Mouse (Mus musculus): Measurements from ENCODE around the gene D130052B06Rik. TPM values are rescaled to one million over a fixed set of nuclear protein-coding genes. Genes with fewer than 3 reads are reported as not detected.

D130052B06Rik gene
- polyA plus RNA-seq, 1 experiment from 2014 or later, result not detected

- H3K27ac ChIP-seq, result no peak overlapping the region
- H3K36me3 ChIP-seq, result no peaks in the 10 kb centered on the region
- no peak for ATAC-seq (ENCODE audit: borderline replicate concordance, extremely low read depth, low FRiP score, low TSS enrichment)
- no peak overlapping the region for H3K4me3 ChIP-seq
- no peak overlapping the region for H3K9ac ChIP-seq
- no peaks in the 10 kb centered on the region for H3K4me1 ChIP-seq
- H3K9me3 ChIP-seq, result no peaks in the 10 kb centered on the region
- no peak overlapping the region for H3K4me2 ChIP-seq
- H3K27me3 ChIP-seq, result no peaks in the 10 kb centered on the region
- 52% methylated on average over 6 of the region's 6 CpGs for WGBS
These were observed 69.3 kb downstream of the D130052B06Rik start for GRCm38 (mm10) chr11:33668376-33668775.

GRCm38 (mm10) chr11:33670105-33670965, 71.2 kb downstream of the D130052B06Rik start:
- Histone ChIP-seq H3K9me3 (no peaks in the 10 kb centered on the region), H3K36me3 (no peaks in the 10 kb centered on the region), H3K4me2 (no peak overlapping the region), H3K4me3 (no peak overlapping the region), H3K27me3 (no peaks in the 10 kb centered on the region), H3K4me1 (no peaks in the 10 kb centered on the region), H3K27ac (no peak overlapping the region), H3K9ac (no peak overlapping the region)
- ATAC-seq (ENCODE audit: borderline replicate concordance, extremely low read depth, low FRiP score, low TSS enrichment), result no peak
- 63% methylated on average over 10 of the region's 10 CpGs for WGBS

Other genes with a start within 250 kb of the D130052B06Rik start
- 4.2 and 5.1 TPM in 2 replicates for gene Ranbp17, start 85.6 kb upstream of the D130052B06Rik start, polyA plus RNA-seq (2015; fragmentation: Nextera tagmentation; extraction: Ambion mirVana)
- gene Gabrp, start 20.3 kb upstream of the D130052B06Rik start, polyA plus RNA-seq (2015; fragmentation: Nextera tagmentation; extraction: Ambion mirVana), result 0.25 and 0.34 TPM in 2 replicates